Mouse (Mus musculus): ENCODE results near the gene Rpl29.

Gene Rpl29

GRCm38 (mm10) chr9:106417841-106418625 is 11.2 kb upstream of the Rpl29 start:
- peak; percentile 71 for DNase-seq (ENCODE audit: extremely low spot score, low spot score)

GRCm38 (mm10) chr9:106420608-106421007 is 8.6 kb upstream of the Rpl29 start:
- DNase-seq (ENCODE audit: extremely low spot score, low spot score) = peak; percentile 62

GRCm38 (mm10) chr9:106421033-106421864 is 8.0 kb upstream of the Rpl29 start:
- DNase-seq (ENCODE audit: extremely low spot score, low spot score) = no peak

- DNase-seq (ENCODE audit: extremely low spot score, low spot score) = peak; percentile 92
These were observed 7.4 kb upstream of the Rpl29 start for GRCm38 (mm10) chr9:106421865-106422160.

- DNase-seq (ENCODE audit: extremely low spot score, low spot score) = no peak
These were observed 484 bp upstream of the Rpl29 start for GRCm38 (mm10) chr9:106428719-106429220.

- DNase-seq (ENCODE audit: extremely low spot score, low spot score) = no peak
These were observed 686 bp downstream of the Rpl29 start for GRCm38 (mm10) chr9:106430015-106430264.

- no peak for DNase-seq (ENCODE audit: extremely low spot score, low spot score)
These were observed 4.1 kb downstream of the Rpl29 start for GRCm38 (mm10) chr9:106433389-106433788.

GRCm38 (mm10) chr9:106436566-106436965 is 7.3 kb downstream of the Rpl29 start:
- no peak for DNase-seq (ENCODE audit: extremely low spot score, low spot score)

GRCm38 (mm10) chr9:106442680-106443079 is 13.4 kb downstream of the Rpl29 start:
- no peak for DNase-seq (ENCODE audit: extremely low spot score, low spot score)

- DNase-seq (ENCODE audit: extremely low spot score, low spot score) = no peak
These were observed 15.6 kb downstream of the Rpl29 start for GRCm38 (mm10) chr9:106444836-106445235.

- DNase-seq (ENCODE audit: extremely low spot score, low spot score) = peak; percentile 93
These were observed 18.1 kb downstream of the Rpl29 start, which contains the start of the genes Abhd14b and Abhd14a for GRCm38 (mm10) chr9:106447348-106447747. Gene Abhd14b, plus strand, starts transcription at chr9:106447459. Gene Abhd14a, minus strand, starts transcription at chr9:106447678.

GRCm38 (mm10) chr9:106447951-106448350 is 18.7 kb downstream of the Rpl29 start:
- no peak for DNase-seq (ENCODE audit: extremely low spot score, low spot score)

- peak; percentile 59 for DNase-seq (ENCODE audit: extremely low spot score, low spot score)
These were observed 19.3 kb downstream of the Rpl29 start for GRCm38 (mm10) chr9:106448498-106449031.

- no peak for DNase-seq (ENCODE audit: extremely low spot score, low spot score)
These were observed 20.7 kb downstream of the Rpl29 start for GRCm38 (mm10) chr9:106449947-106450346.

- no peak for DNase-seq (ENCODE audit: extremely low spot score, low spot score)
These were observed 21.4 kb downstream of the Rpl29 start for GRCm38 (mm10) chr9:106450661-106451060.

GRCm38 (mm10) chr9:106451298-106451697 is 22.0 kb downstream of the Rpl29 start:
- DNase-seq (ENCODE audit: extremely low spot score, low spot score) = no peak

- no peak for DNase-seq (ENCODE audit: extremely low spot score, low spot score)
These were observed 22.6 kb downstream of the Rpl29 start for GRCm38 (mm10) chr9:106451899-106452298.

GRCm38 (mm10) chr9:106452351-106452750 is 23.1 kb downstream of the Rpl29 start:
- no peak for DNase-seq (ENCODE audit: extremely low spot score, low spot score)

- DNase-seq (ENCODE audit: extremely low spot score, low spot score) = peak; percentile 77
These were observed 23.6 kb downstream of the Rpl29 start for GRCm38 (mm10) chr9:106452821-106453220.

- peak; percentile 89 for DNase-seq (ENCODE audit: extremely low spot score, low spot score)
These were observed 24.2 kb downstream of the Rpl29 start, which contains the start of gene Pcbp4 for GRCm38 (mm10) chr9:106453271-106454070. Gene Pcbp4, plus strand, starts transcription at chr9:106453291.

GRCm38 (mm10) chr9:106454071-106454761 is 25.0 kb downstream of the Rpl29 start:
- DNase-seq (ENCODE audit: extremely low spot score, low spot score) = peak; percentile 66
